Mouse (Mus musculus) left cerebral cortex, adult 9 months (tissue): Measurements from ENCODE around the gene Lypd5.

ENCODE experiments used
- DNase-seq, 2 experiments: peaks; one replicate each; pipeline ENCODE4 v3.0.0; 2022; ENCODE audit warnings: low spot score in 2 of 2

Gene Lypd5

GRCm38 (mm10) chr7:24348896-24349295 lies at the start of gene Lypd5:
TSS of gene Lypd5 (plus strand) at chr7:24349196.
- no peak for DNase-seq

GRCm38 (mm10) chr7:24299823-24300481 lies 49.0 kb upstream of the Lypd5 start:
- DNase-seq, result peak in 1 of 2 experiments; percentile 33

DNA sequence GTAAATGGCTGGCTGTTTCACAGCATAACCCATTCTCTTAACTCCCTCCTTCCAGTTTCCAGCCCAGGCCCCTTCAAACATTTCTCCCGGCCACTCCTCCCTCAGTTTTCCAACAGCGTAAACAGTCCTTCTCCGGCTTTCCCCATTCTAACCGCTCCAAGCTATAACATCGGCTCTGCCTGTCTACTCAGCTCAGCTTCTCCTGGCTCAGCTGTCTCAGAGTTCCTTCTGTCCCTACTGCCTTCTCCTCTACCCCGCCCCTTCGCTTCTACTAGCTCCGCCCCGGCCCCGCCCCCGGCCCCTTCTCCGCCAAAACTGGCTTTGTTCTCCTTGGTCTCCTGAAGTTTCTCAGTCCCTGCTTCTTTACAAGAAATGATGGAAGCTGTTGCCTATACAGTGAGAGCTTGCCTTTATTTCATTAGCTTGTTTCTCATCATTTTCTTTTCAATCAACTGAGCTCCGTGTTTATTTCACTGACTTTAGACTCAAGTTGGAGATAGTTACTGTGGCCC lies 48.2 kb upstream of the Lypd5 start, which contains the start of gene Zfp61:
Gene Zfp61, minus strand, starts transcription at position 462 of the 512 bp plus-strand sequence.
- DNase-seq, result no peak

- no peak for DNase-seq
Observed at GRCm38 (mm10) chr7:24315726-24316566, 33.0 kb upstream of the Lypd5 start.

DNA sequence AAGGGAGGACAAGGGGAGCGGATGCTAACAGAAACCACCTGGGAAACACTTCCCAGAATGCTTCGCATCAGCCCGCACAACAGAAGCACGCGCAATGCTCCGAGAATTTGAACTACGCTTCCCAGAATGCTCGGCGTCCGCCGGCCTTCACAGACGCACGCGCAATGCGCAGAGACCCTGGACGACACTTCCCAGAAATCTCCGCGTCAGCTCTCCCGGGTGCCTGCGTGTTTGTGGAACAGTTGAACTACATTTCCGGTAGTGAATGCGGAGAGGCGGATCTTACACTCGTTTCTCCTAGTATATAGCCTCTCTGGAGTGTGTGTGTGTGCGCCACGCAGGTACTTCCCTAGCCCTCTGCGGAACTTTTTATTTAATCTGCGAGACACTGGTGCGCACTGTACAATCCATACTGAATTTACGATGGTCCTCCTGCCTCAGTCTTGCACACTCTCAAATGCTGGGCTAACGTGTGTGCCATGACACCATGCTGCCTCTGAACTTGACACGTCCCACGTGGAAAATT lies 32.4 kb upstream of the Lypd5 start, which contains the start of gene Zfp94:
Gene Zfp94, minus strand, starts transcription at position 100 of the 526 bp plus-strand sequence.
- DNase-seq, result peak; percentile 94 to 98

DNA sequence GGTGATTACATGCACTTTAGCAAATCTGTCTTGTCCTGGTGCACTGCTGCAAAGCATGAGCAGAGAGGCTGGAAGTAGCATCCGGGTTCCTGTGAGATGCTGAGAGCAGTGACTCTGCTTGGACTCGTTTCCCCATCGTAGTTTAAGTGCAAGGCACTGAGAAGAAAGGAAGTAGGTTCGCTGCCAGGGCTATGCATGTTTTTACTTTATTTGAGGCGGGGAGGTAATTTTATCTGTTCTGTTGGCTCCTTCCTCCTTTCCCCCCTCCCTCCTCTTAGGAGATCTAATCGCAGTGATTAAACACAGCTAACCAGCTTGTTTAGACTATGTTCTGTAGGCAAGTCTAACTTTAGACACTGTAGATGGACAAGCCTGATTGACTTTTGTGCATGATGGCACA lies 30.1 kb upstream of the Lypd5 start:
- DNase-seq, result no peak

GRCm38 (mm10) chr7:24322593-24322992 lies 26.4 kb upstream of the Lypd5 start:
- DNase-seq, result no peak

DNA sequence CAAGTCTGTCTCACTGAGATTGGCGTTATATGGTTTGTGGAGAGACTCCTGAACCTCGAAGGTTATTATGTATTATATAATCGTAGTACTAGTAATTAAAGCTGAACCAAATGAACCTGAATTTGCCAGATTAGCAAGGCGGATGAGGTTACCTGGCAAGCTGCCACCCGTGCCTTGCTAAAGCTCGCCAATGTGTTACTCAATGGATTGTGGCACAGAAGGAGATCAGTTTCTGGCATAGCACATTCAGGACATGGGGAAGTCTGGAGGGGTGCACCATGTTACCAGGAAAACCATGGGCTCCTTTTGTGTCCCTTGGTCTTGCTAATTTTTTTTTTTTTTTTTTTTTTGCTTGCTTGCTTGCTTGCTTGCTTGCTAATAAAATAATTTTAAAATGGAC lies 23.8 kb upstream of the Lypd5 start:
- DNase-seq, result no peak

- DNase-seq, result peak; percentile 40 to 71
Observed at GRCm38 (mm10) chr7:24325675-24326128, 23.3 kb upstream of the Lypd5 start.

DNA sequence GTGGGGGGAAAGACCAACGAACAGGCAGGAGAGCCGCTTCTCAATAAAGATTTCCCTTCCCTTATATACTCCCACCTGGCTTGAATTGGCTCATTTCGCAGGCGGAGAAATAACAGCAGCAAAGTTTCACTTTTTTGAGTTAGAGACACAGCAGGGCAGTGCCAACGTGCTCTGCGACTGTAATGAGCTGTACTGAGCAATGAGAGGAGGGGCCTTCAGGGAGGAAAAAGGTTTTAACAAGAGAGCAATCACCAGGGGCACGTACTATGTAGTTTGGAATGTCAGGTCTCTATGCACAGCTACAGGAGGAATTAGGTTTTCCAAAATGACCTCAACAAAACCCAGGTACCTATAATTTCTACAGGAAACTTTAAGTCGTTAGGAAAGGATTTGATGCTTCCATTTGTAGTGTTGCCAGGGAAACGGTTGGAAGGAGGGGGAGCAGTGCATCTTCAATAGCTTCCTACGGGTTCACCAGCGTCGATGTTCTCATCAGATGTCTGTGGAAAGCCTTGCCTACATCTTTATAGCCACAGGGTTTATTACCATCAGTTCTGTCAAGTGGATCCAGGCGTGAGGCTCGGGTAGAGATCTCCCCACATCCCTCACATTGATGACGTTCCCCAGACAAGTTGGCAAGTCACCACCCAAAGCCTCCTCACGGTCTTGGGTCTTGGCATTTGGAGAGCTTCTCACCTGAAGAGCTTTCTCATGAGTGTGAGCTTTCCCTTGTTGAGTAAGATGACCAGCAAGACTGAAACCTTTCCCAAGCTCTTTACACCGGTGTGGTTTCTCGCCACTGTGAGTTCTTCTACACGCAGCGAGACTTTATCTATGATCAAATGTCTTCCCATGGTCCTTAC lies 22.5 kb upstream of the Lypd5 start:
- no peak for DNase-seq

DNA sequence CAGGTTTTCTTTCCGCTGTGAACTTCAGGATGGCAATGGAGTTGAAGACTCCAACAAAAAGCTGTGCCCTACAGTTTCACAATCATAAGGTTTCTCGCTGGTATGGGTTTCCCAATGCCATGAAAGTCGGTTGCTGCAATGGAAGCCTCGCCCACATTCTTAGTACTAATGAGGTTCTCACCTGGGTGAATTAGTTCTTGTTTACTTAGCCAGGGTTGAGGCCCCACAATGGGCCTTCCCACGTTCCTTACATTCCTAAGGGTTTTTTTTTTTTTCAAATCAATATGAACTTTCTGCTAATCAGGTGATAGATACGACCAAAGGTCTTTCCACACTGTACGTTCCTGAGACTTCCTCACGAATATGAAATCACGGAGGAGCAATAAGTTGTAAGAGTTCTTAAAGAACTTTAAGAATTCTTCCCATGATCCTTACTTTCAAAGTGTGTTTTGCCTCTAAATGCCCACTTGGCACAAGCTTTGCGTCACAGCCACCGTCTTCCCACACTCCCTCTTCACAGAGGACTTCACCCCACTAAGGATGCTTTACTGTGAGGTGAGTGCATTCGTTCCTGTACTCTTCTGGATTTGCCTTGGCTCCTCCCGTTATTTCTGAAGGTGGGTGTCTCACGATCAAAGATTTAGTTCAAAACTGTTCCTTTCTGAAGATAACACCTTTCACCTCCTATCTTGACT lies 21.6 kb upstream of the Lypd5 start:
- no peak for DNase-seq

GRCm38 (mm10) chr7:24333304-24333986 lies 15.6 kb upstream of the Lypd5 start, which contains the start of gene Tescl:
TSS of gene Tescl (minus strand) at chr7:24333936.
- DNase-seq, result no peak

DNA sequence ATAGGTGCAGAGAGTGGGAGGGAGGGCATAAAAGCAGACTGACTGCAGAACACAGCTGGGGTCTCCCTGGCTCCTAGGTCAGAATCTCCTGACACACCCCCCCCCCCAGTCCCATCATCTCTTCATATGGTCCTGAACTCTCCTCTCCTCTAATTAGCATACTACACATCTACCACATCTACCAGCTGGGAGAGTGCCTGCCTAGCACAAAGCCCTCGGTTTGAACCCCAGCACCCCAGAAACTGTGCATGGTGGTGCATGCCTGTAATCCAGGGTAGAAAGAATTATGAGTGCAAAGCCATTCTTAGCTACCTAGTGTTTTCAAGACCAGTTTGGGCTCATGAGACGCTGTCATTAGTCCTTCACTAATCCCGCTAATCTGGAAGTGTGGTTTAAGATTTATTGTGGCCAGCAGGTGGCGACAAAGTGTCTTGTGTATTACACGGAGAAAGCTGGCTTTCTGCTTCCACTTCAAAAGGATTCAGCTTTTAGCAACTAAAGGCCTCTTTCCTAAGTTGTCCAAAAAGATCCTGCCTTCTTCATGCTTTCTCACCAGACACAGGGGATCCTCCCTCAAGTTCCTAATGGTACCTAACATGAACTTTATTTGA lies 13.2 kb upstream of the Lypd5 start:
- DNase-seq, result peak in 1 of 2 experiments; percentile 87

GRCm38 (mm10) chr7:24338241-24338640 lies 10.8 kb upstream of the Lypd5 start:
- no peak for DNase-seq

DNA sequence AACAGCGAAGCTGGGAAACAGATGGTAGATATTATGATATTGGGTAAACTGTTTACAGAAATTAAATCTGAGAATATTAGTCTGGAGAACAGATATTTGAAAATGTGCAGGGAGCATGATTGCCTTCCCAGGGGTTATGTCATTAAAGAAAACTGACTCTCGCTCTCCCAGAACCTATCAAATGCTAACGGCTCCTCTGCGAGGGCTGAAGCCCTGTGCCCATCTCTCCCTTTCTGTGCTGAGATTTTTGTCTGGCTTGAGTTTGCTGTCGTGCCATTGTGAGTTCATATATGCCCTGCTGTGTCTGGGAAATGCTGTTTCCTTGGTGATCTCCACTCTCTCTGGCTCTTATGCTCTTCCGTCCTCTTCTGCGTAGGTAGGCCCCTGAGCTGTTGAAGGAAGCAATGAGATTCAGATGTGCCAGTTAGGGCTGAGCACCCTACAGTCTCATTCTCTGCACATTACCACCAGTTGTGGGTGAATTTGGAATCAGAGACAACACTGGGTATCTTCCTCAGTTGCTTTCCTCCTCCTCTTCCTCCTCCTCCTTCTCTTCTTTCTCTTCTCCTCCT lies 5.2 kb upstream of the Lypd5 start:
- peak in 1 of 2 experiments; percentile 18 for DNase-seq

DNA sequence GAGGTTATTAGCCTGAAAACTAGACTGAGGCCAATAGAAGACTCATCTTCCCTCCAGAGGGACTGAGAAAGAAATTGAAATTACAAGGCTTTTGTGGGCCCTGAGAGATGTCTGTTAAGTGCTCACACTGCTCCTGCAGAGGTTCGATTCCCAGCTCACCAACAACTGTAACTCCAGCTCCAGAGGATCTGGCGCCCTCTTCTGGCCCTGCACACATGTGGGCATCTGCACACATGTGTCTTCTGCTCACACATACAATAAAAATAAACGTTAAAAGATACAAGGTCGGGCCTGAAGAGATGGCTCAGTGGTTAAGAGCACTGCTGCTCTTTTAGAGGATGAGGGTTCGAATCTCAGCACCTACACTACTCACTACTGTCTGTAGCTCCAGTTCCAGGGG lies 2.6 kb upstream of the Lypd5 start:
- DNase-seq, result no peak

GRCm38 (mm10) chr7:24355646-24356045 lies 6.7 kb downstream of the Lypd5 start:
- DNase-seq, result no peak

DNA sequence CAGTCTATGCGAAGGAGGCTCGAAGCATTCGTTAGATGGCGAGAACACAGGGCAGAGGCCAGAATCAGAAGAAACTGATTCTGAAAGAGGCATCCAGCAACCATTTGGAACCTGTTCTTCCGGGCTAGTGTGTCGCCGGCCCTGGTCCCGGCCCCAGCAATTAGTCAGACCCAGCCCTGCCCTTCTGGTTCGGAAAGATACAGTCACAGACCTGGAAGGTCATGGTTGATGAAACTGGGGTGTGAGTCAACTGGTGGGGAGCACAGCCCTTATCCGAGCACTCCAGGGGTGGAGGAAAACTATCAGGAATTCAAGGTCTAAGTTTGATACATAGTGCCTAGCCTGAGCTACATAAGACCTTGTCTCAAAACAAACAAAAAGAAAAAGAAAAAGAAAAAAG lies 7.1 kb downstream of the Lypd5 start:
- no peak for DNase-seq

DNA sequence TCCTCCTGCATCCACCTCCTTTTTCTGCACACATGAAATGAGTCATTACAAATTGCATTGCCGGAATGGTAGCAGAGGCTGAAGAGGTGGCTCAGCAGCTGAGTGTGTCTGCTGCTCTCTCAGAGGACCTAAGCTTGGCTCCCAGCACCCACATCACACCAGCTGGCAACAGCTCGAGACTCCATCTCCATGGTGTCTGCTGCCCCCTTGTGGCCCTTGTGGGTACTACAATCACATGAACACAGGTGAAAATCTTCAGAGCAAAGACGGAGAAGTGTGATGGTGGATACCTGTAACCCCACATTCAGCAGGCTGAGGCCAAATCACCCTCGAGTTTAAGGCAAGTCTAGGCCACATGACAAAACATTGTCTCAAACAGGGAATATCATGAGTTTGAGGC lies 8.9 kb downstream of the Lypd5 start:
- DNase-seq, result no peak
